Mouse (Mus musculus) embryonic fibroblast, embryonic 13.5 days (primary cell): ENCODE measurements around the gene Spata45. TPM values are rescaled to one million over a fixed set of nuclear protein-coding genes. Genes with fewer than 3 reads are reported as not detected.

Experiments
- H3K27ac ChIP-seq: 2 replicates; pipeline ENCODE4 v1.5.1; 2012; ENCODE audit warnings: low read length, control low read depth, inconsistent platforms; ENCODE audit not compliant: insufficient read depth
- H3K4me1 ChIP-seq: 2 replicates; pipeline ENCODE4 v1.6.1; 2011; ENCODE audit warnings: low read length; ENCODE audit not compliant: control insufficient read depth, insufficient read depth
- H3K4me3 ChIP-seq: 2 replicates; pipeline ENCODE4 v1.5.1; 2011; ENCODE audit warnings: mild to moderate bottlenecking, control low read depth, low read length; ENCODE audit not compliant: insufficient read depth
- CTCF ChIP-seq: IDR thresholded peaks from 2 replicates; pipeline ENCODE4 v1.5.1; 2011; ENCODE audit warnings: mild to moderate bottlenecking, control low read depth, low read length, moderate library complexity, borderline replicate concordance; ENCODE audit not compliant: insufficient read depth
- POLR2A ChIP-seq: IDR thresholded peaks from 2 replicates; pipeline ENCODE4 v1.6.1; 2011; ENCODE audit warnings: low read depth, mild to moderate bottlenecking, control low read depth, low read length, moderate library complexity
- polyA plus RNA-seq: library from polyadenylated mRNA; stranded (reverse); fragments of >200 nt; gene quantifications from 2 replicates; pipeline ENCODE4 v1.2.4, GENCODE M21; 2011; ENCODE audit warnings: low read depth; ENCODE audit not compliant: missing spikeins, insufficient read length

Spata45 gene
- polyA plus RNA-seq, 1 experiment = not detected

DNA sequence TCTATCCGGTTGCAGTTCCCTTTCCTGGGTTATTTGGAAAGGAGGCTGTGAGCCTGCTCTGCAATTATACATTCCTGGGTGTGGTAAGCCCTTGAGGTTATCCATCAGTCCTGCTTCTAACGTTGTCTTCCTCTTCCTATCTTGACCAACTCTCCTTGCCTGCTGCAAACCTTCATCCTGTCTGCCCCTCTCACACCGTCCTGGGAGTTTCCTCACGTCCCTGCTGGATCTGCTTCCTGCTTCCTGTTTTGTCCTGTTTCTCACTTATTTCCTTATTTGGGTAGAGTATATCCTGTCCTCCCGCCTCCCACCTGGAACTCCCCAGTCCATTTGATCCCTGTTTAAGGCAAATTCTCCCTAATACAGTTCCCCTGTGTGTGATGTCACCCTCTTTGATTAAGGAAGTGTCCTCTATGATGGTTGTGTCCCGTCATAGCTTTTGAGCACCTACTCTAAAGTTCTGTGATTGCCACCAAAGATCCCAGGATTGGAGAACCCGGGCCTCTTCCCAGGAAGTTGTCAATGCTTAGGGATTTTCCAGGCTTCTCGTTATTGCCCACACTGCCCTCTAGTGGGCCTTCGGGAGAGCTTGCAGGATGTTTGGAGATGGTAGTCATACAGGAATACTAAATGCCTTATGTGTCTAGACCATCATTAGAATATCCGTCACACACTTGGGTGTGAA lies 38.9 kb downstream of the Spata45 start:
- H3K4me1 ChIP-seq = peaks cover 5% of the 10 kb centered on the region
- peak overlapping the region; percentile 17; the same call in 1 of the 2 replicates for H3K27ac ChIP-seq
- no peak overlapping the region for H3K4me3 ChIP-seq
- TF ChIP-seq CTCF (no peak), POLR2A (no peak; the same call in 1 of the 2 replicates)

DNA sequence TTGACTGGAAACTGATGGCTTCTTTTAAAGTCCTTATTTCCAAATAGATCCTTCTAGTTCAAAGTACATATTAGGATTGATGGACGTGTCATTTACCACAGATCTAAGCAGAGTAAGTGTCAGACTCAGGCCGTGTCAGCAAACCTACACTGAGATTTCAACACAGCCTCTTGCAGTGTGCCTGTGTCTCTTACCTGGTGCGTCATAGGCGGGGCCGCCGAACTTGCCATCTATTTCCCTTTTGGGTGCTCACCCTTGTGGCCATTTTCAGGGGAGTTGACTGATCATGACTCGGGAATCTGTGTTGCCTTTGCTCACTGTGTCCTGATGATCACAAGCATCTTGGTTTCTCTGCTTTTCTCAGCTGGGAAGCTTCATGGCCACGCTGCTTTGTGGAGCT lies 46.8 kb downstream of the Spata45 start:
- H3K27ac ChIP-seq = no peak overlapping the region
- no peaks in the 10 kb centered on the region for H3K4me1 ChIP-seq
- no peak overlapping the region for H3K4me3 ChIP-seq
- no peak for TF ChIP-seq POLR2A
- no peak for TF ChIP-seq CTCF

DNA sequence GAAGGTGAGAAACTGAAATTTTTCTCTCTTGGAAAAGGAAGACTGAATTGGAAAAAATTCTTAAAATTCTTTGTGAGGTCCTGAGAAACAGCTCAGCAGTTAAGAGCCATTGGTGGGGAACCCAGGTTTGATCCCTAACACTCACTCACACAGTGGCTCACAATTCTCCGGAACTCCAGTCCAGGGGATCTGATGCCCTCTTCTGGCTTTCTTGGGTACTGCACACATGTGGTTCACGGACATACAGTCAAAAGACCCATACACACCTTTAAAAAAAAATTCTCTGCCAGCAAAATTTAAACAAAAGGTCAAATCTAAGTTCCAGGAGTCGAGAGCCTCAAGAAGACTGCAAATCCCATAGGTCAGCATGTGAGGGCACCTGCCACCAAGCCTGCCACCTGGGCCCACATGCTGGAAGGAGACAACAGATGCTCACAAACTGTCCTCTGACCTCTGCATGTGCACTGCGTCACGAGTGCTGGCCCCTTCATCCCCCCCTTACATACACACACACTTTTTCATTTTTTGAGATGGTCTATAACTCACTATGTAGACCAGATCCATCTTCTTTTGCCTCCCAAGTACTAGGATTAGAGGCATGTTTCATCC lies 48.6 kb downstream of the Spata45 start:
- Histone ChIP-seq H3K4me3 (no peak overlapping the region), H3K27ac (no peak overlapping the region), H3K4me1 (no peaks in the 10 kb centered on the region)
- TF ChIP-seq POLR2A = no peak
- TF ChIP-seq CTCF = no peak

DNA sequence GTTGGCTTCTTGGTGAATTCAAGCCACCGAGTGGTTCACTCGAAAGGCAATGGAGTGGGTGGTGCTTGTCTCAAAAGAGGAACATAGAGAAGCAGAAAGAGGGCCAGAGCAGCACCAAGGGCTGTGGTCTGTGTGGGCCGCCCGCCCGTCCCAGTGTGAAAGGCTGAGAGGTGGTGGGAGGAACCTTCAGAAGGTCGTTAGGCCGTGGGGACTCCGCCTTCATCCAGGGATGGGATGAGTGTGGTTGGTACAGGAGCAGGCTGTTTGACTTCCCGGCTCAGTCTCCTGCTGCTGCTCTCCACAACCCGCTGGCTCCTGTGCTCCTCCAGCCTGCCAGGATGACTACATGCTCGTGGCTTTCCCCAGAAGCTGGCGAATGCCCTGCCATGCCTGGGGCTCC lies 49.2 kb downstream of the Spata45 start:
- no peak for TF ChIP-seq POLR2A
- no peak for TF ChIP-seq CTCF
- no peak overlapping the region for H3K27ac ChIP-seq
- H3K4me1 ChIP-seq = no peaks in the 10 kb centered on the region
- H3K4me3 ChIP-seq = no peak overlapping the region

DNA sequence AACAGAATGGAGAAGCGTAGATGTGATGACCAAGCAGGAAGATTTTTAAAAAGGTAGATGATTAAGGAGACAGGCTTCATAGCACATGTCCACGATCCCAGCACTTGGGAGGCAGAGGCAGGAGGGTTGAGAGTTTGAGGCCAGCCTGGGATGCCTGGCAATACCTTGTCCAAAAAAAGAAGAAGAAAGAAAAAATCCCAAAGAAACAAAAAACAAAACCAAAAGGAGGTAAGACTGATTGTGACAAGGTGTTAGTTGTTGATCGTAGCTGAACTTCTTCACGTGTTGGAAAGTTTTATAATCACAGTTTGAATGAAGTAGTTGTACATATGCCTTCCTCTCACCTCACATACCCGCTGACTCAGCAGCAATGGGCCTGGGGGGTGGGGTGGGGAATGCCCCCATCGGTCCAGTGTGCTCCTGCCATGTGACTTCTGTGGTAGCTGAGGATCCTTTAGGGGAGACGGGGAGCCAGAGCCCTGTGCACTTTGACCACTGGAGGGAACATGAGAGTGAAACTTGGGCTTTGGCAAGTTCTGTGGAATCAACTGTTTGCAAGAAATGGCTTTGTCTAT lies 50.0 kb downstream of the Spata45 start:
- TF ChIP-seq CTCF (no peak), POLR2A (no peak)

DNA sequence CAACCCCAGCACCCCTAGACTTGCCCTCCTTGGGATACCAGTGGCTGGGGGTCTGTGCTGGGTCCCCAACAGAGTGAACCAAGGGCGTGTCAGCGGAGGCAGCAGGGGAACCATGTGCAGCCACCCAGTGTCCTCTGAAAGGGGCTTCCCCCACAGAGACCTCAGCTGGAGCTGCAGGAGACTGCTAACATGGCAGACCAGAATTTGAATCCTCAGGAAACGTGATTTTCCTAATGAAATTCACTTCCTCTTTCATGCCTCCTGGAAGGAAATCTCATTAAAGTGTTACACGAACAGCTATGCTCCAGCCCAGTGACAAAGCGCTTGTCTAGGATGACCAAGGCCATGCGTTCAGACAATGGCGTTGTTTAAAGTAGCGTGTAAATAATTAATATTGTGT lies 50.5 kb downstream of the Spata45 start:
- TF ChIP-seq POLR2A (no peak), CTCF (no peak)
- H3K4me3 ChIP-seq = no peak overlapping the region

More for the DNA sequence above, 50.0 kb downstream of the Spata45 start:
- Histone ChIP-seq H3K4me1 (no peaks in the 10 kb centered on the region), H3K27ac (no peak overlapping the region), H3K4me3 (no peak overlapping the region)

DNA sequence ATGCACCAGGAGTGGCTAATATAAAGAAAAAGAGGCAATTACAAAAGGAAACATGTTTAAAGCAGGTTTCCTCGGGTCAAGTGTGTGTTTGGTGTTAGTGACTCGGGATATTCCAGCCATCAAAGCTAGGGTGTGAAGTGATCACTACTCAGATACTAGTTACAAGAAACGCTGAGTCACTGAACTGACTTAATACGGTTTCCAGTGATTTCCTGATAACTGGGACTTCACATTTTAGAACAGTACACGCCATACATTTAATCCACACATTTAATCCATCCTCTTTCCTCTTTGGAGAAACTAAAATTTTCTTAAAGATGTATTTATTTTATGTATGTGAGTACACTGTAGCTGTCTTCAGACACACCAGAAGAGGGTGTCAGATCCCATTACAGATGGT lies 51.5 kb downstream of the Spata45 start:
- H3K4me3 ChIP-seq = no peak overlapping the region
- no peak overlapping the region for H3K27ac ChIP-seq
- H3K4me1 ChIP-seq = no peaks in the 10 kb centered on the region
- TF ChIP-seq POLR2A (no peak), CTCF (no peak)

More for the DNA sequence above, 50.5 kb downstream of the Spata45 start:
- H3K27ac ChIP-seq = no peak overlapping the region
- H3K4me1 ChIP-seq = no peaks in the 10 kb centered on the region

DNA sequence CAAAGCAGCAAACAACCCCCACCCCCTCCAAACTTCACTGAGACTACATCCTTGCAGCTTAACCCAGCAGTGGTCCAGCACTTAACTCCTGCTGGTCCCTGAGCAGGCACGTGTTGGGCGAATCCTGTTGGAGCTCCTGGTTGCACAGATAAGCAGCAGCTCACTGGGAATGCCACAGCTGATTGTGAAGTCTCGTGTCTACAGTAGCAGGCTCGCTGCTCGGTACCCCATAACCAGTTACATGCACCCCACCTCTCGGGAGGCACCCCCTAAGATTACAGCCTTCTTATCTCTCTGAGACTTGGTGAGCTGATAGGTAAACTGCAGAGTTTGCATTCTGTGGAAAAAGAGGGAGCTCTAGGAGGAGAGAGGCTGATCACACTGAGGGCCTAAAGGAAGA lies 52.9 kb downstream of the Spata45 start:
- TF ChIP-seq POLR2A (no peak), CTCF (no peak)
- no peak overlapping the region for H3K27ac ChIP-seq

DNA sequence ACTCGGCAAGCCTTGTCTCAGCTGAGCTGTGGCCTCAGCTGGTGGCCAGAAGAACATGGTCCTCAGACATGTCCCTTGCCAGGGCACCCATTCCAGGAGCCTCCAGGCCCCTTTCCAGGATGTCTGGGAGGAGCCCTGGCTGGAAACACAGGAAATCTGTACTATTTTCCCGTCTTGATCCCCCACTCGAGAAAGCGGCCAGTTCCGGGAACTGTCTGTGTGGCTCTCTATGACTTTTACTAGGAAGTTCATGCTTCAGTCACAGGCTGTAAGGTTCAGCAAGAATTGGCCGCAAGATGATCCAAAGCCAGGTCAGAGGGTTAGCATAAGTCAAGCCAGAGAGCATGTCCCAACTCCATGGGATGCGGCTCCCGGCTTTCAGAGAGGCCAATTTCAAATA lies 55.6 kb downstream of the Spata45 start:
- Histone ChIP-seq H3K4me3 (no peak overlapping the region), H3K27ac (no peak overlapping the region), H3K4me1 (no peaks in the 10 kb centered on the region)
- TF ChIP-seq POLR2A (no peak), CTCF (no peak)

More for the DNA sequence above, 52.9 kb downstream of the Spata45 start:
- Histone ChIP-seq H3K4me3 (no peak overlapping the region), H3K4me1 (no peaks in the 10 kb centered on the region)

Other genes with a start within 250 kb of the Spata45 start
- gene Rps6kc1, start 124.9 kb upstream of the Spata45 start, polyA plus RNA-seq = 25.0 and 28.7 TPM in 2 replicates
- 34.8 and 50.1 TPM in 2 replicates for gene Angel2, start 111.5 kb upstream of the Spata45 start, polyA plus RNA-seq
- gene Vash2, start 57.3 kb upstream of the Spata45 start, polyA plus RNA-seq = 13.1 and 18.1 TPM in 2 replicates
- gene Flvcr1, start 10.5 kb upstream of the Spata45 start, polyA plus RNA-seq = 7.5 and 9.4 TPM in 2 replicates
- gene Tatdn3, start 26.3 kb downstream of the Spata45 start, polyA plus RNA-seq = 11.3 and 19.0 TPM in 2 replicates
- gene Nsl1, start 26.4 kb downstream of the Spata45 start, polyA plus RNA-seq = 5.7 and 11.7 TPM in 2 replicates
- not detected in 2 replicates for gene Batf3, start 61.2 kb downstream of the Spata45 start, polyA plus RNA-seq
- not detected in 2 replicates for gene Fam71a, start 128.2 kb downstream of the Spata45 start, polyA plus RNA-seq
- 2.6 and 6.3 TPM in 2 replicates for gene Atf3, start 181.4 kb downstream of the Spata45 start, polyA plus RNA-seq